Mouse (Mus musculus) small intestine, adult 2 months (tissue): Measurements from ENCODE around the gene Slc3a2. TPM values are rescaled to one million over a fixed set of nuclear protein-coding genes. Genes with fewer than 3 reads are reported as not detected.

Experiments
- H3K27ac ChIP-seq: fragments of 200-500 bp; 2 replicates; pipeline ENCODE4 v1.5.1; 2012; ENCODE audit warnings: low read depth, low read length, control low read depth, inconsistent platforms; ENCODE audit not compliant: insufficient read depth
- H3K27me3 ChIP-seq: fragments of 200-500 bp; 2 replicates; pipeline ENCODE4 v1.6.1; 2012; ENCODE audit warnings: mild to moderate bottlenecking, moderate library complexity, low read length, inconsistent platforms; ENCODE audit not compliant: control insufficient read depth, insufficient read depth
- H3K36me3 ChIP-seq: fragments of 200-500 bp; 2 replicates; pipeline ENCODE4 v1.6.1; 2012; ENCODE audit warnings: mild to moderate bottlenecking, low read length, control low read depth, inconsistent platforms; ENCODE audit not compliant: control insufficient read depth, insufficient read depth
- H3K4me1 ChIP-seq: fragments of 200-500 bp; 2 replicates; pipeline ENCODE4 v1.6.1; 2012; ENCODE audit warnings: low read length, inconsistent platforms, mixed read lengths; ENCODE audit not compliant: control insufficient read depth, insufficient read depth, insufficient read length
- H3K4me3 ChIP-seq: fragments of 200-500 bp; 2 replicates; pipeline ENCODE4 v1.5.1; 2012; ENCODE audit warnings: low read depth, mild to moderate bottlenecking, control low read depth, inconsistent platforms, low read length, moderate library complexity
- CTCF ChIP-seq: fragments of 200-500 bp; IDR thresholded peaks from 2 replicates; pipeline ENCODE4 v1.5.1; 2012; ENCODE audit warnings: low read depth, mild to moderate bottlenecking, control low read depth, inconsistent platforms, low read length, moderate library complexity, mixed read lengths; ENCODE audit not compliant: insufficient replicate concordance, insufficient read length; ENCODE audit errors: extremely low read depth
- POLR2A ChIP-seq: fragments of 200-500 bp; IDR thresholded peaks from 2 replicates; pipeline ENCODE4 v1.6.1; 2012; ENCODE audit warnings: low read depth, mild to moderate bottlenecking, control low read depth, inconsistent platforms, low read length, moderate library complexity
- WGBS: fragments of 180-500 bp; shearing (Covaris S2); methylation state at CpG from one replicate; pipeline ENCODE4 v1.1.7; 2018; 5-methylcytosine and 5-hydroxymethylcytosine counted together
- polyA plus RNA-seq: library from polyadenylated mRNA; depleted of rRNA; stranded (reverse); fragments of >200 nt; gene quantifications from 2 replicates; pipeline ENCODE4 v1.2.3, GENCODE M21; 2012

The Slc3a2 gene
- polyA plus RNA-seq, 1 experiment, result 391 TPM

DNA sequence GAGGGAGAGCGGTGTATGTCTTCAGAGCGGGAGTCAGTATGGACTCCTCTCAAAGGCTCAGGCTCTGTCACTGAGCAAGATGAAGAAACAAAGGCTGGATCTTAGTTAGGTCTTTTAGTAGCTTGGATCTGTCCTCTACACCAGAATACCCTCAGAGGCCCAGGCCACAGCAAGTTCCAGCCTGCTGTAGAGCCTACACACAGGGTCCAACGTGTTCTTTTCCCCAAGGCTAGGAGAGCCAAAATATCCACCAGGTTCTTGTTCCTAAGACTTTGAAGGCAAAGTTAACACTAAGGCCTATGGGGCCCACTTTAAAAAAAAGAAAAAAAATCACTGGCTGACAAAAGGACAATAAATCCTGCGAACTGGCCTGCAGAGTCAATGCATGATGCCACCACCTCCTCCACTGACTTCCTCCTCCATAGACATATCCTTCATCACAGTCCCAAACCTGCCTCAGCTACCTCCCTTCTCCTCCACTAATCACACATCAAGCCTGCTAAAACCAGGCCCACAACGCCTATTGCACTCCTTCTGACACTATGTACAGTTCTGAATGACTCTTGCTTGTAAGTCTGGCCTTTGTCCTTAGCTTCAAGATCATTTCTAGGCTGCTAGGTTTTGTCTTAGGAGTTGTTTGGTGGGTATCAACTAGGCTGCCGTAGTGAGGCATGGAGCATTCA lies 18.0 kb downstream of the Slc3a2 start:
- no peak overlapping the region for H3K4me3 ChIP-seq
- WGBS, result 73% methylated on average over 6 of the region's 6 CpGs
- no peak overlapping the region for H3K27ac ChIP-seq
- TF ChIP-seq CTCF (no peak), POLR2A (no peak)
- no peaks in the 10 kb centered on the region for H3K27me3 ChIP-seq
- H3K4me1 ChIP-seq, result peaks cover 8% of the 10 kb centered on the region
- H3K36me3 ChIP-seq, result peaks cover 38% of the 10 kb centered on the region

GRCm38 (mm10) chr19:8703571-8703970 lies 19.6 kb downstream of the Slc3a2 start:
- TF ChIP-seq POLR2A (no peak), CTCF (no peak)
- Histone ChIP-seq H3K4me3 (no peak overlapping the region), H3K36me3 (peaks cover 22% of the 10 kb centered on the region), H3K27me3 (no peaks in the 10 kb centered on the region), H3K4me1 (peaks cover 10% of the 10 kb centered on the region), H3K27ac (no peak overlapping the region)
- WGBS, result 57% methylated on average over 4 of the region's 4 CpGs

GRCm38 (mm10) chr19:8702458-8702857 lies 20.7 kb downstream of the Slc3a2 start:
- Histone ChIP-seq H3K4me3 (no peak overlapping the region), H3K27me3 (no peaks in the 10 kb centered on the region), H3K4me1 (peaks cover 7% of the 10 kb centered on the region; the same call in 1 of the 2 replicates), H3K36me3 (peaks cover 11% of the 10 kb centered on the region), H3K27ac (no peak overlapping the region)
- WGBS, result 54% methylated on average over 3 of the region's 3 CpGs
- no peak for TF ChIP-seq POLR2A
- TF ChIP-seq CTCF, result no peak

- peaks cover 7% of the 10 kb centered on the region; the same call in 1 of the 2 replicates for H3K4me1 ChIP-seq
- no peaks in the 10 kb centered on the region for H3K27me3 ChIP-seq
- 80% methylated on average over 9 of the region's 9 CpGs for WGBS
- TF ChIP-seq POLR2A, result no peak
- H3K27ac ChIP-seq, result no peak overlapping the region
- H3K36me3 ChIP-seq, result no peaks in the 10 kb centered on the region
- H3K4me3 ChIP-seq, result no peak overlapping the region
Measured at GRCm38 (mm10) chr19:8699652-8700051, 23.5 kb downstream of the Slc3a2 start.

GRCm38 (mm10) chr19:8695330-8695729 lies 27.8 kb downstream of the Slc3a2 start:
- 10% methylated on average over 6 of the region's 6 CpGs for WGBS
- Histone ChIP-seq H3K27me3 (no peaks in the 10 kb centered on the region), H3K4me3 (no peak overlapping the region), H3K27ac (no peak overlapping the region), H3K36me3 (no peaks in the 10 kb centered on the region), H3K4me1 (peaks cover 7% of the 10 kb centered on the region; the same call in 1 of the 2 replicates)
- peak; percentile 64 for TF ChIP-seq CTCF
- no peak for TF ChIP-seq POLR2A

- 82% methylated on average over 5 of the region's 5 CpGs for WGBS
Measured at GRCm38 (mm10) chr19:8692740-8693139, 30.4 kb downstream of the Slc3a2 start.

GRCm38 (mm10) chr19:8691871-8692539 lies 31.2 kb downstream of the Slc3a2 start:
- TF ChIP-seq CTCF (no peak), POLR2A (no peak)
- WGBS, result 71% methylated on average over 9 of the region's 9 CpGs
- H3K27me3 ChIP-seq, result no peaks in the 10 kb centered on the region
- no peaks in the 10 kb centered on the region for H3K4me1 ChIP-seq
- no peak overlapping the region for H3K27ac ChIP-seq
- no peaks in the 10 kb centered on the region for H3K36me3 ChIP-seq
- no peak overlapping the region for H3K4me3 ChIP-seq

More at GRCm38 (mm10) chr19:8692740-8693139, 30.4 kb downstream of the Slc3a2 start:
- H3K4me1 ChIP-seq, result no peaks in the 10 kb centered on the region
- no peak overlapping the region for H3K4me3 ChIP-seq
- H3K36me3 ChIP-seq, result no peaks in the 10 kb centered on the region
- H3K27me3 ChIP-seq, result no peaks in the 10 kb centered on the region
- no peak overlapping the region for H3K27ac ChIP-seq
- TF ChIP-seq CTCF (no peak), POLR2A (no peak)

- Histone ChIP-seq H3K27ac (no peak overlapping the region), H3K36me3 (no peaks in the 10 kb centered on the region), H3K27me3 (no peaks in the 10 kb centered on the region), H3K4me3 (no peak overlapping the region), H3K4me1 (peaks cover 6% of the 10 kb centered on the region)
- 82% methylated on average over 2 of the region's 2 CpGs for WGBS
- TF ChIP-seq POLR2A (no peak), CTCF (no peak)
Measured at GRCm38 (mm10) chr19:8683627-8684026, 39.5 kb downstream of the Slc3a2 start.
